20 mouse cellular contexts compared by ENCODE assay signal in the genomic region with DNA sequence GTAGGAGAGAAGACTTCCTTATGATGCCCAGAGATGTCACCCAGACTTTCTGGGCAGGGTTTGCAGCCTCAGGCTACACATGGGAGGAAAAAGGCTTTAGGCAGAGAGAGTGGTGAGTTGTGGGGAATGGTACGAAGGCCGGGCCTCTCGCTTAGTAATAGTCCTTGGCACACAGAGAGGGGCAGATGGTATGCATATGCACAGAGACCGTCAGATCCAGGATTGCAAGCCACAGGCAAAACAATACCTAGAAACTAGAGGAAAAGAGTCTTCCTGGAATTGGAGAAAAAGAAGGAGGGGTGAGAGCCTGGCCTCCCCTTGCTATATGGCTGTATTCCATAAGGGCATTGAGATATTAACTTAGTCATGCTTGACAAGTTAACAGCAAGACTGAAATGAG. TPM values are rescaled to one million over a fixed set of nuclear protein-coding genes. Genes with fewer than 3 reads are reported as not detected.
DNase-seq lines count a peak whose midpoint lies in the region; ATAC-seq lines count a peak whose summit lies in the region.
"Had no signal": no experiment of that assay in that cellular context is flagged by ENCODE, and none has a peak within 500 bp of the region (broad histone marks: within the 10 kb centered on the region; RNA-seq: fewer than 3 reads in every experiment).

No protein-coding gene starts in this region.

- peak; percentile 85 for ATAC-seq in frontal cortex, adult (ENCODE audit: low TSS enrichment)
- ATAC-seq in monocyte, adult 5-6 weeks (replicated peaks; ENCODE audit: insufficient number of reproducible peaks, low FRiP score, low TSS enrichment, poor library complexity, severe bottlenecking): no peak
- ATAC-seq: inflammation-experienced regulatory T-cells, adult 6 months; liver, embryonic 12.5 days; midbrain, embryonic 16.5 days had no signal

- DNase-seq in frontal cortex, postnatal 36 days (ENCODE audit: low spot score in 2 of 2): no peak
- peak; percentile 63 for DNase-seq in brain, adult 2 months (ENCODE audit: low read depth, low spot score)
- peak; percentile 39 to 51 for DNase-seq in cerebellum, adult 18-20 months
- DNase-seq in cerebellum, postnatal 25 days: peak; percentile 48 to 58
- DNase-seq in urinary bladder, postnatal 4 days (ENCODE audit: low spot score in 2 of 2): no peak
- DNase-seq in layer of hippocampus, adult 9-10 months (ENCODE audit: low spot score): no peak
- DNase-seq: adrenal gland, adult 8-10 months; gastrocnemius, postnatal 10 days; kidney, adult 8-10 months; kidney, postnatal 25 days; lung, adult 2 months; retina, postnatal 1 day had no signal

RNA-seq across cellular contexts. Expression of gene Adgrf1, which starts 12.2 kb away (rescaled TPM):
- not detected in 3 replicates for total RNA-seq in monocyte, adult 5-6 weeks (2017)
- total RNA-seq: adrenal gland, adult 8-10 months; common myeloid progenitor, adult 5-6 weeks; gastrocnemius, postnatal 10 days; heart, adult 8-10 months; layer of hippocampus, adult 8-10 months had no signal

Comparison
In these comparisons a context has a peak if more than half of its experiments do, and no peak if none do; other contexts are left out.
1. DNase-seq: peak in brain, adult 2 months (single experiment), cerebellum, adult 18-20 months (2 of 2) and cerebellum, postnatal 25 days (2 of 2); none in frontal cortex, postnatal 36 days (0 of 2), urinary bladder, postnatal 4 days (0 of 2) and layer of hippocampus, adult 9-10 months (single experiment).